Mouse (Mus musculus) kidney, adult 9 months (tissue): ENCODE data around the gene Gm45783.
"Not testable (repeated sequence)": the region's sequence is repeated elsewhere in the genome, so short reads cannot be mapped to it uniquely, and the experiment has no call there.

Source experiments
- DNase-seq: peaks from one replicate; pipeline ENCODE4 v3.0.0; 2022

Gm45783 gene

GRCm38 (mm10) chr7:7374431-7374830, at the start of gene Gm45783:
Gene Gm45783 (minus strand): TSS chr7:7374573.
- peak; percentile 11 for DNase-seq

DNA sequence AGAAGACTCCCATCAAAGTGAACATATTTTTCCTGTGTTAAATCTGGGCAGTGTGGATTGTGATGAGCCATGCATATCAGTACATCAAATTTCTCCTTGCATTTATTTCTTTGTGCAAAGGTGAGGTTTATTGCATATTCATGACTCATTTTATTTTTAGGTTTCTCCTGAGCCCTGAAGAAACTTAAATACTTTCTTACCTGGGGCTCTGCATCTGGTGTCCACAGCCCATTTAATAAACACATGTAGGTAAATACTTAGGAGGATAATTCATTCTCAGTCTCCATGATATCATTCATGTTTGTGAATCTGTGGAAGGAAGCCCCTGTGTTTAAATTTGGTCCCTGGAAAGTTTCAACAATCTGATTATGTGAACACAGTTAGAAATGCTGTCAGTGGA, 25.2 kb upstream of the Gm45783 start, which contains the start of gene Vmn2r31:
Vmn2r31 (minus strand) TSS at position 101 of the 400 bp plus-strand sequence.
- not testable (repeated sequence) for DNase-seq

DNA sequence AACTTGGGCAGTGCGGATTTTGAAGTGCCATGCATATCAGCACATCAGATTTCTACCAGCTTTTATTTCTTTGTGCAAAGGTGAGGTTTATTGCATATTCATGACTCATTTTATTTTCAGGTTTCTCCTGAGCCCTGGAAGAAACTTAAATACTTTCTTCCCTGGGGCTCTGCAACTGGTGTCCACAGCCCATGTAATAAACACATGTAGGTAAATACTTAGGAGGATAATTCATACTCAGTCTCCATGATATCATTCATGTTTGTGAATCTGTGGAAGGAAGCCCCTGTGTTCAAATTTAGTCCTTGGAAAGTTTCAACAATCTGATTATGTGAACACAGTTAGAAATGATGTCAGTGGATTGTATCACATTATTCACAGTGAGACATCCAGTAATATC, 36.9 kb downstream of the Gm45783 start, which contains the start of gene Vmn2r30:
Vmn2r30 (minus strand) TSS at position 101 of the 400 bp plus-strand sequence.
- not testable (repeated sequence) for DNase-seq

DNA sequence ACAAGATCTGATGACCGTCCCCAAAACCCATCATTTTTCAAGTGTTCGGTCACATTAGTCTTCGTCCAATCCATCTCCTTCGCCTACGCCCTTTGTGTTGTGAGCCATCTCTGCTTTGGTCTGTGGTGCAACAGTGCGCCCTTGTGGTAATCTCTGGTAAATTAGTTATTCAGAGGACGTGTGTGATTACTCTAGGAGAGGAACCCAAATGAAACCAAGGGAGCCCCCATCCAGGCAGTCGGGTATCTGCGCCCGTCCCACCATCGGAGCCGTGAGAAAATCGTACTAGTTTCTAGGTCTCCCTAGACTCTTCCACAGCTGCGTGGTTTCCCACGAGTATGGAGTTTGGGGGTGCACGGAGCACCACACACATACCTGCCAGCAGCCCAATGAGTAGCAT, 78.8 kb downstream of the Gm45783 start:
- DNase-seq = peak; percentile 66
